Mouse (Mus musculus) CD4-positive, CD25-positive, alpha-beta regulatory T cell, adult 2 months (primary cell): ENCODE measurements at regions not wholly inside any gene's neighbourhood (a gene's known extent, or its start where the extent isn't known, plus 50 kb on each side); places are given as distances from the start of the nearest gene placed in this dataset.
A peak's percentile ranks its signal among the peaks of the same experiment; 100 is the strongest.
"Not testable (repeated sequence)": the region's sequence is repeated elsewhere in the genome, so short reads cannot be mapped to it uniquely, and the experiment has no call there.

Experiments
- DNase-seq: peaks from one replicate; pipeline ENCODE4 v3.0.0-alpha.2; 2012; ENCODE audit warnings: low read depth, low spot score

DNA sequence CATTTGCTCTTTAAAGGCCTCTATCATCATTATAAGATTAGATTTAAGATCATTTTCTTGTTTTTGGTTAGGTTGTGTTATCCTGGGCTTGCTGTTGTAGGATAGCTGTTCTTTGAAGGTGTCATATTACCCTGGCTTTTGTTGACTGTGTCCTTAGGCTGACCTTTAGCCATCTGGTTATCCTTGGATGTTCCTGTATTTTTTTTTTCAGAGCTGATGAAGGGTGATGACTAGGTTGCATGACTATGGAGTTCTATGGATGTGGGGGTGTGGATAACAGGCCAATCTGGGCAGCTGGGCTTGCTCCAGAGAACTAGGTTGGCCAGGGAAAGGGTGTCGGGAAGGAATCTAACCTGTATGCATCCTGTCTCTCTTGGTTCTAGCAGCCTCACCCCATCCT, 74.2 kb downstream of the Dmrta1 start:
- DNase-seq: no peak

DNA sequence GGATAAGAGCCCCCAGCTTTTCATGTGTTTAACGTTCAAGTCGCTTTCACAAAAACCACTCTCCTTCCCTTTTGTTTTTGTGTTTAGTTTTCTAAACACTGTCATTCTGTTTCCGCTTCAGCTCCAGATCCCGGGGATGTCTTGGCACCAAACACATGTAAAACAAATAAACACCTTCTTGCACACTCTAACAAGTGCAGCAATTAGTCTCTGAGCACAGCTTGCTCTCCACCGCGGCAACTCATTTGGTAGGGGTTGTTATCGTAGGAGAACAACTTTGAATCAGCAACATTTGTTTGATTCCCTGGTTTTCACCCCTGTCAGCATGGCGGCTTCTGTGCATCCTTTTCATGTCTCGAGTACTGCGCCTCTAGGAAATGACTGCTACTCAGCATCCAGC, 97.0 kb downstream of the Dmrta1 start:
- no peak for DNase-seq

DNA sequence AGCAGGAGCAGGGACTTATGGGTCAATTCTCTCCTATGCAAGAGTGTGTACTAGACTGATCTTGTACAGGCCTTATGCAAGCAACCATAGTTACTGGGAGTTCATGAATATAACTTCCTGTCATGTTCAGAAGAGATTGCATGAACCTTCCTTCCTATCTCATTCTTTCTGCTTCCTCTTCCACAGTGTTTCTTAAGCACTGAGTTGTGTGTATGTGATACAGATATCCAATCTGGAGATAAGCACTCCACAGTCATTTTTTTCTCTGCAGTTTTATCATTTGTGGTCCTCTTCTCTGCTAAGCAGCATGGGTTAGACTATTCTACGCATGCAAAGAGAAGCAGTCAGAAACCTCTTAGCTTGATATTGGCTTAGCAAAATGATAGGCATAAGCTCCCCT, 102.3 kb downstream of the Dmrta1 start:
- no peak for DNase-seq

GRCm38 (mm10) chr4:89816823-89817222, 137.6 kb downstream of the Dmrta1 start:
- no peak for DNase-seq

- DNase-seq: no peak
These were observed 155.4 kb downstream of the Dmrta1 start for GRCm38 (mm10) chr4:89834552-89835206.

- DNase-seq: peak; percentile 64
These were observed 196.3 kb downstream of the Dmrta1 start for GRCm38 (mm10) chr4:89875375-89876055.

DNA sequence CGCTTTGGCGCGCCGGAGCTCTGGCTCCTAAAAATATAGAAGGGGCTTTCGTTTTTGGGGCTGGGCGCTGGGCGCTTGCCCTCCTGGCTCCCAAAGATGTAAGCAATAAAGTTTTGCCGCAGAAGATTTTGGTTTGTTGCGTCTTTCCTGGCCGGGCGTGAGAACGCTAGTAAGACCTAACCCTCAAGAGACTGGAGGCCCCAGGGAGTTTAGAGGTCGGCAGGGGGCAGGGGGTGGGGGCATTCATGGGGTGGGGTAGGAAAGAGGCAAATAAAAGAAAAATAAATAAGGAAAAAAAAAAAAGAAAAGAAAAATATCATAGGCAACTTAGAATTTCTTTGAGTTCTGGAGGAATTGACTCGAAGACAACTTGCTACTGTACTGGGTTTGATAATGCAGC, 196.9 kb downstream of the Dmrta1 start:
- DNase-seq: not testable (repeated sequence)

- no peak for DNase-seq
These were observed 201.8 kb downstream of the Dmrta1 start for GRCm38 (mm10) chr4:89881083-89881482.

DNA sequence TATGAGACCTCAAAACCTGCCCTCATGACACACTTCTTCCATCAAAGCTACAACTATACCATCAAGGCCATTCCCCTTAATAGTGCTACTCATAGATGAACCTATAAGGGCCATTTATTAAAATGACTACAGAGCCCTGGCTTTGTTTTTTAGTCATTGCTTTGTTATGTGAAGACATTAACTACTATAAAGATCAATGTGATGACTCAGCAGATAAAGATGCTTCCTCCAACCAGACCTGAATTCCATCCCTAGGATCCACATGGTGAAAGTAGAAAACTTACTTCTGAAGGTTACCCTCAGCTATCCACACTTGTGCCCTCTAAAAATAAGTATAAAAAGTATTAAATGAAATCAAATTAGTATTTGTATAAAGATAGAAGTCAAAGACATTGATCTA, 230.4 kb downstream of the Dmrta1 start:
- DNase-seq: no peak

DNA sequence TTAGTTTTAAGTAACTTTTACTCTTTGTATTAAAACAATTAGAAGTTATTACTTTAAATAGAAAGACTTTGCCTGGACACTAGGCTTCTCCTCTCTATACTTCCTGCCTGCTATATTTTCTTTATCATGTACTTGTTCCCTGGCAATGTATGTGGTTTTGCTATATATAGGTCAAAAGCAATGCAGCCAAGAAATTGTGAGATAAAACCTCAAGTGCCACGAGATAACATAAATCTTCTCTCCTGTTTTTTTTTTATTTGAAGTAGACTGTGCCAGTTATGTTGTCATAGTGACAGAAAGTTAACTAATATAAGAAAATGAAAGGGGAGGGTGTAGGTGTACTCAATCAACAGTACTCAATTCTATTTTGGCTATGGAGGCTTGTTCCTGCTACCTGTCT, 258.4 kb downstream of the Dmrta1 start:
- no peak for DNase-seq

- no peak for DNase-seq
These were observed 262.1 kb downstream of the Dmrta1 start for GRCm38 (mm10) chr4:89941308-89941707.

- DNase-seq: no peak
These were observed 242.5 kb upstream of the Zfp352 start for GRCm38 (mm10) chr4:89976146-89976545.

DNA sequence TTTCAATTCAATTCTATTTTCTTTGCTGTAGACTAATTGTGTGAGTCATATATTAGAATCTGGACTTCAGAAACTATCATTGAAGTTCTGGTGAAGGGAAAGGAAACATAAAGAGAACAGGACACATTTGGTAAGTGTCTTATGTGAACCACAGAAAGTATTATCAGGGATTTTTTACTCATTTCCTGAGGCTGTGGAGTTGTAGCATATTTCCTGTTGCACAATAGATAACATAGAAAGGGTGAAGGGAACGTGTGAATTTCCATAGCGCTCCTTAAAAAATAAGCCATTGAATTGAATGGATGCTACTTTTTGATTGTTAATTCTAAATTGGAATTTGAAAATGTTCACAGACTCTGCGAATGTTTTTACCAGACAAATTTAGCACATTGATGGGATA, 215.2 kb upstream of the Zfp352 start:
- DNase-seq: no peak

GRCm38 (mm10) chr4:90003898-90004297, 214.7 kb upstream of the Zfp352 start:
- no peak for DNase-seq

DNA sequence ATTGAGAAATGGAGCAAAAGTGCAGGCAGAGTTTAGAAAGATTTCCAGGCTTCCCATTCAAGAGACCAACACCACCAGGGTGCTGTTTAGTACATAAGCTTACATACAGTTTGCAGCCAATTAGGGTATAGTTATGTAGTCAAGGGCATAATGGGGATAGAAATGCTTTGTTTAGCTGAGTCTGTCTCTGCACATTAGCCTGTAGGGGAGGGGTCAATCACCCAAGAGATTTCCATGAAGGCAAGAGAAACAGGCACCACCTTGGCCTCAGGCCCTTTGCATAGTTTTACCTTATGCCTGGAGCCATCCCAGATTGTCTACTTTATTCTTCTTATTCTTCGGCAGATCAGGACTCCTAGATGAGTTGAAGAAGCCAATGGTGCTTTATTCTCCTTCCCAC, 205.9 kb upstream of the Zfp352 start:
- no peak for DNase-seq

GRCm38 (mm10) chr4:90014203-90014602, 204.4 kb upstream of the Zfp352 start:
- no peak for DNase-seq
